Mouse (Mus musculus) C2C12 (cell line): ENCODE measurements at regions not wholly inside any gene's neighbourhood (a gene's known extent, or its start where the extent isn't known, plus 50 kb on each side); places are given as distances from the start of the nearest gene placed in this dataset.

ENCODE experiments used
- H3K27me3 ChIP-seq: one replicate; pipeline ENCODE4 v1.6.1; 2011; ENCODE audit not compliant: control insufficient read depth, insufficient read depth, insufficient read length
- H3K36me3 ChIP-seq: one replicate; pipeline ENCODE4 v1.6.1; 2011; ENCODE audit not compliant: control insufficient read depth, insufficient read depth
- H3K4me3 ChIP-seq: one replicate; pipeline ENCODE4 v1.5.1; 2011; ENCODE audit warnings: mild to moderate bottlenecking, control low read depth; ENCODE audit not compliant: poor library complexity, insufficient read depth, severe bottlenecking
- H3K79me2 ChIP-seq: one replicate; pipeline ENCODE4 v1.6.1; 2011; ENCODE audit not compliant: control insufficient read depth, insufficient read depth
- H3K79me3 ChIP-seq: one replicate; pipeline ENCODE4 v1.6.1; 2011; ENCODE audit warnings: low read depth, control low read depth
- H3ac ChIP-seq: one replicate; pipeline ENCODE3; 2011; ENCODE audit warnings: low read depth; ENCODE audit not compliant: control insufficient read depth, insufficient read length
- CEBPB ChIP-seq: IDR thresholded peaks from one replicate; pipeline ENCODE4 v1.6.1; 2011; ENCODE audit warnings: low read depth, mild to moderate bottlenecking, control low read depth, moderate library complexity
- CTCF ChIP-seq: IDR thresholded peaks from one replicate; pipeline ENCODE4 v1.5.1; 2011; ENCODE audit not compliant: control insufficient read depth, insufficient read depth, insufficient read length
- FOSL1 ChIP-seq: IDR thresholded peaks from one replicate; pipeline ENCODE4 v1.8.0; 2011; ENCODE audit warnings: mild to moderate bottlenecking, low read length; ENCODE audit not compliant: poor library complexity, insufficient read depth, severe bottlenecking
- MAX ChIP-seq: IDR thresholded peaks from one replicate; pipeline ENCODE4 v1.6.1; 2011; ENCODE audit warnings: mild to moderate bottlenecking, control low read depth
- MYOD1 ChIP-seq: IDR thresholded peaks from one replicate; pipeline ENCODE4 v1.6.1; 2011; ENCODE audit warnings: low read depth; ENCODE audit not compliant: control insufficient read depth, insufficient read length
- MYOG ChIP-seq: IDR thresholded peaks from one replicate; pipeline ENCODE4 v1.6.1; 2011; ENCODE audit not compliant: control insufficient read depth, insufficient read length; ENCODE audit errors: extremely low read depth
- USF1 ChIP-seq: IDR thresholded peaks from one replicate; pipeline ENCODE4 v1.6.1; 2011; ENCODE audit warnings: low read depth, mild to moderate bottlenecking, control low read depth, moderate library complexity

- Histone ChIP-seq H3K79me3 (no peaks in the 10 kb centered on the region), H3K79me2 (no peaks in the 10 kb centered on the region), H3ac (no peak overlapping the region), H3K36me3 (no peaks in the 10 kb centered on the region), H3K27me3 (no peaks in the 10 kb centered on the region), H3K4me3 (no peak overlapping the region)
- no peak for TF ChIP-seq CEBPB
- no peak for TF ChIP-seq USF1
- no peak for TF ChIP-seq CTCF
- no peak for TF ChIP-seq FOSL1
- no peak for TF ChIP-seq MAX
- TF ChIP-seq MYOG, result no peak
- no peak for TF ChIP-seq MYOD1
Observed at GRCm38 (mm10) chr11:18163156-18164024, 209.7 kb upstream of the Etaa1 start.

GRCm38 (mm10) chr11:18156506-18156905, 202.8 kb upstream of the Etaa1 start:
- TF ChIP-seq CTCF (no peak), FOSL1 (no peak), USF1 (no peak), CEBPB (no peak), MYOG (no peak), MYOD1 (no peak), MAX (no peak)
- Histone ChIP-seq H3K79me3 (no peaks in the 10 kb centered on the region), H3K4me3 (no peak overlapping the region), H3K27me3 (no peaks in the 10 kb centered on the region), H3K36me3 (no peaks in the 10 kb centered on the region), H3ac (no peak overlapping the region), H3K79me2 (no peaks in the 10 kb centered on the region)

- Histone ChIP-seq H3K4me3 (no peak overlapping the region), H3ac (no peak overlapping the region), H3K36me3 (no peaks in the 10 kb centered on the region), H3K27me3 (no peaks in the 10 kb centered on the region), H3K79me2 (no peaks in the 10 kb centered on the region), H3K79me3 (no peaks in the 10 kb centered on the region)
- TF ChIP-seq USF1 (no peak), CTCF (peak; percentile 32), CEBPB (no peak), MAX (no peak), MYOG (no peak), MYOD1 (no peak), FOSL1 (no peak)
Observed at GRCm38 (mm10) chr11:18151788-18152563, 198.3 kb upstream of the Etaa1 start.

GRCm38 (mm10) chr11:18151369-18151768, 197.7 kb upstream of the Etaa1 start:
- Histone ChIP-seq H3ac (no peak overlapping the region), H3K36me3 (no peaks in the 10 kb centered on the region), H3K4me3 (no peak overlapping the region), H3K27me3 (no peaks in the 10 kb centered on the region), H3K79me3 (no peaks in the 10 kb centered on the region), H3K79me2 (no peaks in the 10 kb centered on the region)
- TF ChIP-seq CEBPB (no peak), USF1 (no peak)

- TF ChIP-seq MYOD1, result no peak
- no peak for TF ChIP-seq FOSL1
- TF ChIP-seq MYOG, result no peak
- no peak for TF ChIP-seq USF1
- TF ChIP-seq CEBPB, result no peak
- no peak for TF ChIP-seq MAX
- no peak for TF ChIP-seq CTCF
- Histone ChIP-seq H3K36me3 (no peaks in the 10 kb centered on the region), H3K4me3 (no peak overlapping the region), H3K79me2 (no peaks in the 10 kb centered on the region), H3K79me3 (no peaks in the 10 kb centered on the region), H3ac (no peak overlapping the region), H3K27me3 (no peaks in the 10 kb centered on the region)
Observed at GRCm38 (mm10) chr11:18127488-18127887, 173.8 kb upstream of the Etaa1 start.
